Comparison of ENCODE assay signal across 15 mouse cellular contexts in the genomic region with DNA sequence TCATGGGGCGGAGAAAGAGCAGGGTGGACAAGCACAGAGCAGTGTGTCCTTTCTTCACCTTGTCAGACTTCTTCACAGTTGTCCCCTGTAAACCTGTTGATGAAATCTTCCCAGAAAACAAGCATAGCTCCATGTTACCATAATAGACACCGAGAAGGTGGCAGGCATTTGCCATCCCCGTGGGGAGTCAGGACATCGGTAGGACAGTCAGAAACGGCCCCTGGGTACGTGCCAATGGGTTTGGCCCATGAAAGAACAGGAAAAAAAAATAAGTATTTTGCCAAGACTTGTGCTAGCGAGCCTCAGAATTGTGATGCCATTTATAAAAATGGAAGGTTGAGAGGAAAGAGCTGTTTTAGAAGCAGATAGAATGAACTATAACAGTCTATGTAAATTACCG.
"Had no signal": no experiment of that assay in that cellular context is flagged by ENCODE, and none has a peak within 500 bp of the region (broad histone marks: within the 10 kb centered on the region; RNA-seq: fewer than 3 reads in every experiment).

No protein-coding gene starts in this region.

- H3K9me3 ChIP-seq: limb, embryonic 12.5 days; liver, embryonic 13.5 days; lung, embryonic 15.5 days; megakaryocyte, embryonic 14.5 days; midbrain, embryonic 15.5 days; neural tube, embryonic 13.5 days; stomach, embryonic 15.5 days had no signal

- H3K4me3 ChIP-seq: limb, embryonic 12.5 days; liver, embryonic 13.5 days; lung, embryonic 15.5 days; megakaryocyte, embryonic 14.5 days; midbrain, embryonic 15.5 days; neural tube, embryonic 13.5 days; stomach, embryonic 15.5 days had no signal

- DNase-seq: kidney, postnatal 25 days; liver; liver, embryonic 13.5 days; liver, postnatal 0 days; lung, postnatal 14 days; retina, postnatal 1 day; thymus, adult 2 months; thymus, postnatal 36 days had no signal

- H3K36me3 ChIP-seq: limb, embryonic 12.5 days; liver, embryonic 13.5 days; lung, embryonic 15.5 days; midbrain, embryonic 15.5 days; neural tube, embryonic 13.5 days; stomach, embryonic 15.5 days had no signal

- H3K27me3 ChIP-seq: limb, embryonic 12.5 days; lung, embryonic 15.5 days; midbrain, embryonic 15.5 days; neural tube, embryonic 13.5 days; stomach, embryonic 15.5 days had no signal

- H3K27ac ChIP-seq: limb, embryonic 12.5 days; liver, embryonic 13.5 days; lung, embryonic 15.5 days; macrophage; midbrain, embryonic 15.5 days; neural tube, embryonic 13.5 days; stomach, embryonic 15.5 days had no signal
